Mouse (Mus musculus) urinary bladder, postnatal 36 days (tissue): ENCODE results near the gene Vdac1.
"Not testable (repeated sequence)": the region's sequence is repeated elsewhere in the genome, so short reads cannot be mapped to it uniquely, and the experiment has no call there.

ENCODE experiments used
- DNase-seq, 2 experiments: peaks; one replicate each; pipeline ENCODE4 v3.0.0; 2022; ENCODE audit warnings: low spot score in 2 of 2, mixed read lengths in 1 of 2

The Vdac1 gene

GRCm38 (mm10) chr11:52370538-52370937, 9.9 kb downstream of the Vdac1 start:
- no peak for DNase-seq

- DNase-seq: no peak
These were observed 13.2 kb downstream of the Vdac1 start for GRCm38 (mm10) chr11:52373841-52374240.

DNA sequence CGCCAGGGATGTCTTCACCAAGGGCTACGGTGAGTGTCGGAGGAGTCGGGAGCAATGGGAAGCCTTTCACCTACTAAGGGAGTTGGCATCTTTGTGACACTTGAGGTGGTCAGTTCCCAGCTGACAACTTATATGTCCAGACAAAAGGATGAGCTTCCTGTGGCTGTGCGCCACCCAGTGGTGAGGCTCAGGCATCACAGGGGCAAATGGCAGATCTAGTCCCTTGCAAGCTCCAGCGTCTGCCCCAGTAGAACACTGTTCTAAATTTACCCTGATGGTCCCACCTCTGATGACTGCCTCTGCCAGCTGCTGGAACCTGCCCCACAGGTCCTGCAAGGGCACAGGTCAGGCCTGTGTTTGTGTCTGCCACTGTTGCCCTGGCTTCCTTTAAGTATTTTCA, 13.7 kb downstream of the Vdac1 start:
- DNase-seq: peak; percentile 28 to 55

- no peak for DNase-seq
These were observed 16.9 kb downstream of the Vdac1 start for GRCm38 (mm10) chr11:52377579-52377978.

DNA sequence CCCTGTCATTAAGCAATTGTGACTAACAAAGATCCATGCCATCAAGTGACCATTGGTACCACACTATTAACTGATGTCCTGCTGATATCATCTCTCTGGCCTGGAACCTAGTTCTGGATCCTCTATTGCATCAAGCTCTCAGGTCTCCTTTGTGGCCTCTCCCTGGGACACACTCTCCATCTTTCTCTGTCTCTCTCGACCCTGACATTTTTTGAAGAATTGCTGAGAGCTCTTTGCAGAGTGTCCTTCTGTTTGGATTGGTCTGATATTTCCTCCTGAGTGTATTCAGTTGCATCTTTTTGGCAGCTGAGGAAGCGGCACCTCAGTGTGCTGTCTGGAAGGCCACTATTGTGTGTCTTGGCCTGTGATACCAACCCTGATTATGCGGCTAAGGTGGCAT, 18.6 kb downstream of the Vdac1 start:
- no peak for DNase-seq

DNA sequence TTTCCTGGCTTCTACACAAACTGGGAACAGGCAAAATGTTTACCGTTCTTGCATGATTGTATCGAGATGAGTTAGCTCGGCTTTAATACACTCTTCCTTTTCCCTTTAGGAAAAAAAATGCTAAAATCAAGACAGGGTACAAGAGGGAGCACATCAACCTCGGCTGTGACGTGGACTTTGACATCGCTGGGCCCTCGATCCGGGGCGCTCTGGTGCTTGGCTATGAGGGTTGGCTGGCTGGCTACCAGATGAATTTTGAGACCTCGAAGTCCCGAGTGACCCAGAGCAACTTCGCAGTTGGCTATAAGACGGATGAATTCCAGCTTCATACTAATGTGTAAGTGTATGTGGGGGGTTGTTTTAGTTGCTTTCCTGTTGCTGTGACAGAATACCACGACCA, 23.1 kb downstream of the Vdac1 start:
- DNase-seq: no peak

DNA sequence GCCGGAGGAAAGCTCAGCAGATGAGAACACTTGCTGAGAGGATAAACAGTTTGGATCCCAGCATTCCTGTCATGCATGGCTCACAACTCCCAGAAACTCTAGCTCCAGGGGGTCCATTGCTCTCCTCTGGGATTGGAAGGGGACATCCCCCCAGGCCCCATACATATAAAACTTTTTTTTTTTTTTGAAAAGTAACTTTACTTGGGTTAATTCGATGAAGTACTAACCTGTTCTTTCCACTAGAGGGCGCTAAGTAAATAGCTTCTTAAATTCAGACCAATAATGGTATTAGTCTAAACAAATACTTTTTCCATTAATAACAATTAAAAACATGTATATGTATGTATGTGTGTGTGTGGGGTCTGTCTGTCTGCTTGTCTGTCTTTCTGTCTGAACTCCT, 24.0 kb downstream of the Vdac1 start:
- DNase-seq: no peak

- DNase-seq: no peak
These were observed 26.2 kb downstream of the Vdac1 start for GRCm38 (mm10) chr11:52386892-52387291.

DNA sequence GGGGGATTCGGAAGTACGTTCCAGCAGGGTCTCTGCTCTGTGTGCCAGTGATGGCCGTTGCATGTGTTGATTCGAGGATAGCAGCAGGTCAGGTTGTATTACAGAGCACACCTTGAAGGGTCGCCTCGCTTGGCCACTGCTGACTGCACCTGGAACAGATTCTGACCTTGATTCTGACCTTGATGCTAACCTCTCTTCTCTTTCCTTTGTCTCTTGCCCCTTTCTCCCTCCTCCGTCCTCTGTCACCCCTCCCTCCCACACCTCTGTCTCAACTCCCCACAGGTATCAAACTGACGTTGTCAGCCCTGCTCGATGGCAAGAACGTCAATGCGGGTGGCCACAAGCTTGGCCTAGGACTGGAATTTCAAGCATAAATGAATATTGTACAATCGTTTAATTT, 27.5 kb downstream of the Vdac1 start:
- DNase-seq: no peak

- DNase-seq: not testable (repeated sequence)
These were observed 28.3 kb downstream of the Vdac1 start for GRCm38 (mm10) chr11:52388979-52389378.

GRCm38 (mm10) chr11:52389933-52390332, 29.3 kb downstream of the Vdac1 start:
- no peak for DNase-seq

GRCm38 (mm10) chr11:52394494-52394893, 33.8 kb downstream of the Vdac1 start:
- no peak for DNase-seq

DNA sequence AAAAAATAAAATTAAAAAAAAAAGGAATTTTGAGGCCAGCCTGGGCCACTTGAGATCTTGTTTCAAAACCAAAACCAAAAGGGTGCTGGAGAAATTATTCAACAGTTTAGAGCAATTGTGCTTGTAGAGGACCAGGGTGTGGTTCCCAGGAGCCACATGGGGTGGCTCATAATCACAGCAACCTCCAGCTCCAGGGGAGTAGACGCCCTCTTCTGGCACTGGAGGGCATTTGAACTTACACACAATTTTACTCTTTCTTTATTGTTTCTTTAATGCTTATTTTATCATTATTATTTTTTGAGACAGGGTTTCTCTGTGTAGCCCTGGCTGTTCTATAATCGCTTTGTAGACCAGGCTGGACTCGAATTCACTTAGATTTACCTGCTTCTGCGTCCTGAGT, 34.7 kb downstream of the Vdac1 start:
- no peak for DNase-seq

DNA sequence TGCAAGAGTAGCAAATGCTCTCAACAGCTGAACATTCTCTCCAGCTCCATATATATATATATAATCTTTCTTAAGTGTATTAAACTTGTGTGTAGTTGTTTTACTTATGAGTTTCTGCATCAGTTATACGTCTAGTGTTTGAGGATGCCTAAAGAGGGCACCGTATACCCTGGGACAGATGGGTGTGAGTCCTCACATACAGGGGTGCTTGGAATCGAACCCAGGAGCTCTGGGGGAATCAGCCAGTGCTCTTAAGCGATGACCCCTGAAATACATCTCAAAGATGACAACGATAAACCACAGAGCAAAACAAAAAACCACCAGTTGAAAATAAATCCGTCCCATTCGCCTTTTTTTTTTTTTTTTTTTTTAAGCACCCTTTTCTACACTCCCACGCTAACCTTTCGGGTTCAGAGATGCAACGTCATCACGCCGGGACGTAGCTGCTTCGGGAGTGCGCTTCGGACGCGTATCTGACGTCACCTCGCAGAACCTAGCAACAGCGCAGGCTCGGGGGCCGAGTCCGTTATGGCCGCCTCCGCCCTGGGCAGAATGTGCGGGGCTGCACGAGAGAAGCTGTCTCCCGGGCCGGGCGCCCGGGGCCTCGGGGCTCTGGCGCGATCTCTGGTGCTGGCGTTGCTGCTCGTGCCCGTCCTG, 35.4 kb downstream of the Vdac1 start, which contains the start of gene 9530068E07Rik:
TSS of gene 9530068E07Rik (plus strand) at position 489 of the 657 bp plus-strand sequence.
- peak; percentile 82 to 90 for DNase-seq

- DNase-seq: no peak
These were observed 36.0 kb downstream of the Vdac1 start for GRCm38 (mm10) chr11:52396597-52397188.

DNA sequence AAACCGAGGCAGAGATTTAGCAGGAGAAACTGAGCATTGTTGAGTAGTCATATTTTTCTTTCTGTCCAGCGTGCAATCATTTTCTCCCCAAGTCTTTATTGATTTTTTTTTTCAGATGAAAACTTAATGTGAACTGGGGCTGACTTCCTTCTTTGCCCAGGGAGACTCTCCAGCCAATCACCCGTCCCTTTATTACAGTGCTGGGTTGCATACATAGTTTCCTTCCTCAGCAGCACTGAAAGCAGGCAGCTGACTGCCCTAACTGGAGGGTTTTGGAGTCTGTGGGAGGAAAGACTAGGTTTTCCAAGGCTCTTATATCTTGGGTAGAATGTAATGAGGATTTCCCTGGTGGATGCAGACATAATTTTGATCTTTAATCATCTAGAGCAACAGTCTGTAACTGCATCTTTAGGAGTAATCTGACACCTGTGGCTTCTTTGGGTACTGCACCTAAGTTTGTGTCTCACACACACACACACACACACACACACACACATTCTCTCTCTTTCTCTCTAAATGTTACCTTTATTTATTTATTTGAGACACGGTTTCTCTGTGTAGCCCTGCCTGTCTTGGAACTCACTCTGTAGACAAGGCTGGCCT, 36.8 kb downstream of the Vdac1 start:
- DNase-seq: no peak

GRCm38 (mm10) chr11:52401476-52401875, 40.8 kb downstream of the Vdac1 start:
- no peak for DNase-seq

- no peak for DNase-seq
These were observed 41.9 kb downstream of the Vdac1 start for GRCm38 (mm10) chr11:52402566-52402965.

DNA sequence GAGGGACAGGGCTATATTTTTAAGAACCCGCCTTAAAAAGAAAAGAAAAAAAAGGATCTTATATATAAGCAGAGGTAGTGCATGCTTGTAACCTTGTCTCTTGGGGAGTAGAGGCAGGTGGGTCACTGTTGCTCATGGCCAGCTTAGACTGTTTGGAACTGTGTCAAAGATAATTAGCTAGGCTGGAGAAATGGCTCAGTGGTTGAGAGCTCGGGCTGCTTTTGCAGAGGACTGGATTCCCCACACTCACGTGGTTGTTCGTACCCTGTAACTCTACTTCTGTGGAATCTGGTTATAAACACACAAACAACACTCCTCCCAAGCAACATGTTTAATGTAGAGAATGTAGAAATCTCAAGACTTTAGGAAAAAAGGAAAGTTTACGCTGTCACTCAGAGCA, 43.5 kb downstream of the Vdac1 start:
- no peak for DNase-seq

DNA sequence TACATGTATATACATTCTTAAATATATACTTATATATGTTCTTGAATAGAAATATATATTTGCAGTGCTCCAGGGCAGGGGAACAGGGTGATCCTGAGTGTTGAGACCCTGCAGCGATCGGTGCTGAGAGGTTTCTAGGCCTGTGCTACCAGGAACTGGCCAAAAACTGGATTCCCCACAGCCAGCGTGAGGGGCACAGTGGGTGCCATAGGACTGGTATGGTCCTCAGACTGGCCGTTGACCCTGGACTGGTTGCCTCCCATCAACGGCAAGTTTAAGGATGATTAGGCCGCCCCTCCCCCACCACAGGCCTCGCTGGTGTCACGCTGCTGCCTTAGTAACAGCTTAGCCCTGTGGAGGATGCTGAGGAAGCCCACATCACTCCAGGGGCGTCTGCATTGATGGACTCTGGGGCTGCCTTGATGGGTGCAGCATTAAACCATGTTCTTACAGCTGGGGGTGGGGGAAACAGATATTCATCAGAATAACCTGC, 44.6 kb downstream of the Vdac1 start:
- no peak for DNase-seq

DNA sequence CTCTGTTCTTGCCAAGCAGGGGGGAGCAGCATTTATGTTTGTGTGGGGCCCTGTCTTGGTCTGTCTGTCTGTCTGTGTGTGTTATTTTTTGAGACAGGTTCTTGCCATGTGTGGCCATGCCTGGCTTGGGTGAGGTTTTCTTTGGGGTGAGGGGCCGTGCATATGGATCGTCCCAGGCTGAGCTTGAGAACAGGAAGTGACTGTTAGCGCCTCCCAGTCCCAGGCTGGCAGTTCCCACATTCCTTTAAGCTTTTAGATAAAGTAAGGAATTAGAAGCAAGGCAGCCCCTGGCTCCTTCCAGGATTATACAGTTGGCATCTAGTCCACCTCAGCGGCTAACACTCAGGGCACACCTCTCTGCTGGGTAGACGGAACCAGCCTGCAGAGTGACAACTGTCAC, 48.7 kb downstream of the Vdac1 start:
- DNase-seq: no peak

GRCm38 (mm10) chr11:52418358-52418757, 57.7 kb downstream of the Vdac1 start:
- DNase-seq: peak in 1 of 2 experiments; percentile 24

GRCm38 (mm10) chr11:52419246-52419645, 58.6 kb downstream of the Vdac1 start:
- no peak for DNase-seq
